Mouse (Mus musculus) liver, adult 2 months (tissue): Measurements from ENCODE around the gene Hspbp1. TPM values are rescaled to one million over a fixed set of nuclear protein-coding genes. Genes with fewer than 3 reads are reported as not detected.

Experiments
- DNase-seq: peaks from one replicate; pipeline ENCODE4 v3.0.0-alpha.2; 2011; ENCODE audit warnings: low read depth, low spot score; ENCODE audit errors: extremely low read depth
- H3K27ac ChIP-seq: fragments of 200-500 bp; replicated peaks from 2 replicates; pipeline ENCODE4 v1.5.1; 2012; ENCODE audit warnings: low read depth, mild to moderate bottlenecking, control low read depth, inconsistent platforms, low read length; ENCODE audit not compliant: insufficient read depth
- H3K27me3 ChIP-seq: fragments of 200-500 bp; 2 replicates; pipeline ENCODE4 v1.6.1; 2012; ENCODE audit warnings: mild to moderate bottlenecking, moderate library complexity, low read length, inconsistent platforms; ENCODE audit not compliant: control insufficient read depth, insufficient read depth
- H3K36me3 ChIP-seq: fragments of 200-500 bp; 2 replicates; pipeline ENCODE4 v1.6.1; 2012; ENCODE audit warnings: low read length, inconsistent platforms; ENCODE audit not compliant: control insufficient read depth, insufficient read depth
- H3K4me1 ChIP-seq: fragments of 200-500 bp; 2 replicates; pipeline ENCODE4 v1.6.1; 2011; ENCODE audit warnings: low read length; ENCODE audit not compliant: control insufficient read depth, insufficient read depth
- H3K4me3 ChIP-seq: fragments of 200-500 bp; 2 replicates; pipeline ENCODE4 v1.5.1; 2011; ENCODE audit warnings: low read depth, mild to moderate bottlenecking, control low read depth, low read length, moderate library complexity; ENCODE audit not compliant: insufficient read depth
- H3K79me2 ChIP-seq: fragments of 200-500 bp; 2 replicates; pipeline ENCODE4 v1.6.1; 2012; ENCODE audit warnings: inconsistent platforms, mild to moderate bottlenecking, low read length, moderate library complexity; ENCODE audit not compliant: control insufficient read depth, insufficient read depth
- H3K9ac ChIP-seq: fragments of 200-500 bp; 2 replicates; pipeline ENCODE4 v1.6.1; 2012; ENCODE audit warnings: low read depth, mild to moderate bottlenecking, control low read depth, inconsistent platforms, low read length
- CTCF ChIP-seq: fragments of 200-500 bp; IDR thresholded peaks from 2 replicates; pipeline ENCODE4 v1.5.1; 2011; ENCODE audit warnings: low read depth, low read length, control low read depth
- POLR2A ChIP-seq: fragments of 200-500 bp; IDR thresholded peaks from 2 replicates; pipeline ENCODE4 v1.6.1; 2011; ENCODE audit warnings: low read length, control low read depth; ENCODE audit not compliant: insufficient read depth; ENCODE audit errors: extremely low read depth
- WGBS: fragments of 180-500 bp; shearing (Covaris S2); methylation state at CpG from one replicate; pipeline ENCODE4 v1.1.7; 2018; 5-methylcytosine and 5-hydroxymethylcytosine counted together
- polyA plus RNA-seq: library from polyadenylated mRNA; depleted of rRNA; stranded (reverse); fragments of >200 nt; gene quantifications from 2 replicates; pipeline ENCODE4 v1.2.3, GENCODE M21; 2012
- total RNA-seq: library from RNA; depleted of rRNA; stranded (reverse); fragments of >200 nt; gene quantifications from 2 replicates; pipeline ENCODE4 v1.2.3, GENCODE M21; 2014

The Hspbp1 gene
- total and polyA plus RNA-seq, 2 experiments: 18.2 to 30.6 TPM

- Histone ChIP-seq H3K4me1 (no peaks in the 10 kb centered on the region), H3K27ac (no peak overlapping the region), H3K4me3 (no peak overlapping the region), H3K36me3 (peaks cover 5% of the 10 kb centered on the region; the same call in 1 of the 2 replicates), H3K27me3 (no peaks in the 10 kb centered on the region), H3K9ac (no peak overlapping the region), H3K79me2 (no peaks in the 10 kb centered on the region)
- peak; percentile 39 for DNase-seq
- 81% methylated on average over 5 of the region's 5 CpGs for WGBS
- TF ChIP-seq POLR2A (no peak), CTCF (no peak)
Measured at GRCm38 (mm10) chr7:4666871-4667270, 18.0 kb downstream of the Hspbp1 start.

GRCm38 (mm10) chr7:4663742-4664141 lies 21.1 kb downstream of the Hspbp1 start:
- no peak for DNase-seq
- no peak overlapping the region for H3K9ac ChIP-seq

GRCm38 (mm10) chr7:4663179-4663578 lies 21.7 kb downstream of the Hspbp1 start:
- H3K79me2 ChIP-seq: peaks cover 3% of the 10 kb centered on the region; the same call in 1 of the 2 replicates
- H3K36me3 ChIP-seq: no peaks in the 10 kb centered on the region
- H3K27me3 ChIP-seq: no peaks in the 10 kb centered on the region
- 91% methylated on average over 8 of the region's 8 CpGs for whole genome bisulfite sequencing
- no peak overlapping the region for H3K27ac ChIP-seq
- H3K4me1 ChIP-seq: peaks cover 6% of the 10 kb centered on the region; the same call in 1 of the 2 replicates
- no peak overlapping the region for H3K9ac ChIP-seq
- no peak for DNase-seq
- no peak for TF ChIP-seq CTCF
- no peak for TF ChIP-seq POLR2A
- H3K4me3 ChIP-seq: no peak overlapping the region

More at GRCm38 (mm10) chr7:4663742-4664141, 21.1 kb downstream of the Hspbp1 start:
- Histone ChIP-seq H3K27ac (no peak overlapping the region), H3K79me2 (no peaks in the 10 kb centered on the region), H3K4me1 (peaks cover 6% of the 10 kb centered on the region; the same call in 1 of the 2 replicates), H3K4me3 (no peak overlapping the region), H3K36me3 (no peaks in the 10 kb centered on the region), H3K27me3 (no peaks in the 10 kb centered on the region)
- WGBS: 78% methylated on average over 2 of the region's 2 CpGs
- TF ChIP-seq POLR2A: no peak

- no peaks in the 10 kb centered on the region for H3K27me3 ChIP-seq
- TF ChIP-seq POLR2A (no peak), CTCF (no peak)
- H3K4me1 ChIP-seq: peaks cover 19% of the 10 kb centered on the region
- no peak overlapping the region for H3K4me3 ChIP-seq
- H3K9ac ChIP-seq: no peak overlapping the region
- peak; percentile 74 for DNase-seq
- WGBS: 22% methylated on average over 3 of the region's 3 CpGs
- no peaks in the 10 kb centered on the region for H3K36me3 ChIP-seq
- H3K79me2 ChIP-seq: peaks cover 18% of the 10 kb centered on the region
- H3K27ac ChIP-seq: peak overlapping the region; percentile 41; the same call in 1 of the 2 replicates
Measured at GRCm38 (mm10) chr7:4659911-4660443, 24.9 kb downstream of the Hspbp1 start.

- peaks cover 24% of the 10 kb centered on the region for H3K79me2 ChIP-seq
- H3K4me3 ChIP-seq: peak within 1 kb of the TSS; percentile 74
- TF ChIP-seq POLR2A (peak; percentile 86), CTCF (no peak)
- H3K27me3 ChIP-seq: no peaks in the 10 kb centered on the region
- H3K9ac ChIP-seq: peak within 1 kb of the TSS; percentile 84
- H3K27ac ChIP-seq: peak within 1 kb of the TSS; percentile 74
- H3K36me3 ChIP-seq: no peaks in the 10 kb centered on the region
- H3K4me1 ChIP-seq: peaks cover 20% of the 10 kb centered on the region
- WGBS: under 1% methylated on average over 54 of the region's 54 CpGs
- DNase-seq: peak; percentile 91
Measured at GRCm38 (mm10) chr7:4658912-4659551, 25.8 kb downstream of the Hspbp1 start, which contains the start of gene Ppp6r1. Gene Ppp6r1, minus strand, starts transcription at chr7:4659019.
